Mouse (Mus musculus): Measurements from ENCODE around the gene Mthfd1. TPM values are rescaled to one million over a fixed set of nuclear protein-coding genes. Genes with fewer than 3 reads are reported as not detected.

Gene Mthfd1
- polyA plus RNA-seq (2014; fragmentation: Illumina TruSeq; extraction: RNeasy Lipid Tissue Mini Kit (QIAGEN cat#74804); ENCODE audit: low read depth, low replicate concordance): 24.8 TPM

GRCm38 (mm10) chr12:76254725-76255498, at the start of gene Mthfd1:
Gene Mthfd1 (plus strand): TSS chr12:76255298.

DNA sequence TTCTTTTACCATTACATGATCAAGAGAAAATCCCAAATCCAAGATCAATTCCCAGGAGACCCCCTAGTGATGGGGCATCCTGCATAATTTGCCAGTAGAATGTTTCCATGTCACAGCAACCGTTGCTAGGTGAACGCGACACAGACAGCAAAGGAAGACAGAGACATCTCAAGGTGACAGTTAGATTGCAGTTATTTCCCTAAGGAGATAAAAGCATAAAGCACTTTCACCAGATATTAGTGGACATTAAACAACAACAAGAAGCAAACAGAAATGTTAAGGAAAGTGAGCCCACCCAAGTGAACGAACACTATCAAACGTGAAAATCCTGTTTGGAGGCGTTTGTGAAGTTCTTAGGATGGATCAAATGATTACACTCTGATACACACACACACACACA, 8.5 kb upstream of the Mthfd1 start, which contains the start of gene Tex21:
Gene Tex21, minus strand, starts transcription at position 101 of the 400 bp plus-strand sequence.

DNA sequence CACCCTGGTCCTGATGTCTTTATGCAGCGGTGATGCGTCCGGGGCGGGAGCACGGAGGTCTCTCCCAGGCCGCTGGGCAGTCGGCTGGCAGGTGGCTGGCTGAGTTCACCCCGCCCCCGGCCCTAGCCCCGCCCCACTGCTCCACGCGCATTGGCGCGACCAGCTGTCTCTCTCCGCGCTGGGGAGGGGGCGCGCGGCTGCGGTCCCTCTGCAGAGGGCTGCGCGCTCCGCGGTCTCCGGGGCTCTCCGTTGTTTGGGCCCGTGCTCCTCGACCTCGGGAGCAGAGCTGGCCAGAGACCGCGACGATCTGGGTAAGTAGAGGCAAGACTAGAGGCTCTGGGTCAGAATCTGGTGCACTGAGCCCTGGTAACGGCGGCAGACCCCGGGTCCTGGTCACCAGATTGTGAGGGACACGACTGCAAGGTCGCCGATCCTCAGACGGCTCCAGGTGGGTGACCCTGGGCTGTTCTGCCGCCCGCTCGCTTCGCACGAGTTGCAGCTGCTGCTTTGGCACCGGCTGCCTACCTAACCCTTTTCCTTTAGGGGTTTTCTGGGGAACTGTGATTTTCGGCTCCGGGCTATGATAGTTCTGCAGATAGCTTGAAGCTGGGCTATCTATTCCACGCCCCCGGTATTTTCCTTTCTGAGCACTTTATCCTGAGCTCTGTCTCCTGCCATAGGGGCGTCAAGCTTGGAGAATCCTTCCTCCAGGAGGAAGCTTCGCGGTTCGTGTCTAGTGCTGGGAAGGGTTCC, 69.8 kb downstream of the Mthfd1 start, which contains the start of gene Akap5:
Gene Akap5, plus strand, starts transcription at position 213 of the 753 bp plus-strand sequence.

Other genes with a start within 250 kb of the Mthfd1 start
- not detected for gene Esr2, start 78.0 kb upstream of the Mthfd1 start, polyA plus RNA-seq (2014; fragmentation: Illumina TruSeq; extraction: RNeasy Lipid Tissue Mini Kit (QIAGEN cat#74804); ENCODE audit: low read depth, low replicate concordance)
- gene Tex21, start 8.6 kb upstream of the Mthfd1 start, polyA plus RNA-seq (2014; fragmentation: Illumina TruSeq; extraction: RNeasy Lipid Tissue Mini Kit (QIAGEN cat#74804); ENCODE audit: low read depth, low replicate concordance): not detected
- 0.99 TPM for gene Akap5, start 69.6 kb downstream of the Mthfd1 start, polyA plus RNA-seq (2014; fragmentation: Illumina TruSeq; extraction: RNeasy Lipid Tissue Mini Kit (QIAGEN cat#74804); ENCODE audit: low read depth, low replicate concordance)
- gene Zbtb25, start 114.3 kb downstream of the Mthfd1 start, polyA plus RNA-seq (2014; fragmentation: Illumina TruSeq; extraction: RNeasy Lipid Tissue Mini Kit (QIAGEN cat#74804); ENCODE audit: low read depth, low replicate concordance): 21.6 TPM
- 14.1 TPM for gene Zbtb1, start 115.0 kb downstream of the Mthfd1 start, polyA plus RNA-seq (2014; fragmentation: Illumina TruSeq; extraction: RNeasy Lipid Tissue Mini Kit (QIAGEN cat#74804); ENCODE audit: low read depth, low replicate concordance)
- 10.0 TPM for gene Hspa2, start 148.9 kb downstream of the Mthfd1 start, polyA plus RNA-seq (2014; fragmentation: Illumina TruSeq; extraction: RNeasy Lipid Tissue Mini Kit (QIAGEN cat#74804); ENCODE audit: low read depth, low replicate concordance)
- gene Ppp1r36, start 162.2 kb downstream of the Mthfd1 start, polyA plus RNA-seq (2014; fragmentation: Illumina TruSeq; extraction: RNeasy Lipid Tissue Mini Kit (QIAGEN cat#74804); ENCODE audit: low read depth, low replicate concordance): not detected